Mouse (Mus musculus) bone marrow, adult 2 months (tissue): ENCODE measurements around the gene Mindy3.

Experiments used
- CTCF ChIP-seq: fragments of 200-500 bp; IDR thresholded peaks from 2 replicates; pipeline ENCODE4 v1.5.1; 2011; ENCODE audit warnings: low read length, control low read depth; ENCODE audit not compliant: control insufficient read depth, insufficient read depth
- POLR2A ChIP-seq: fragments of 200-500 bp; IDR thresholded peaks from 2 replicates; pipeline ENCODE4 v1.6.1; 2011; ENCODE audit warnings: low read depth, mild to moderate bottlenecking, control low read depth, low read length, borderline replicate concordance; ENCODE audit not compliant: control insufficient read depth

- no peak for TF ChIP-seq POLR2A
- no peak for TF ChIP-seq CTCF
Observed at GRCm38 (mm10) chr2:12438181-12438580, 18.9 kb upstream of the Mindy3 start.
